Mouse (Mus musculus): ENCODE measurements around the gene Dohh. TPM values are rescaled to one million over a fixed set of nuclear protein-coding genes. Genes with fewer than 3 reads are reported as not detected.
A peak's percentile ranks its signal among the peaks of the same experiment; 100 is the strongest.

The Dohh gene
- polyA plus RNA-seq, 1 experiment: 113 TPM

GRCm38 (mm10) chr10:81365672-81366476, 18.4 kb upstream of the Dohh start, which contains the start of gene 4930404N11Rik:
TSS of gene 4930404N11Rik (minus strand) at chr10:81365816.
- H3K4me1 ChIP-seq (ENCODE audit: control insufficient read depth, insufficient read depth, insufficient read length, low read length): peaks cover 47% of the 10 kb centered on the region
- H3K36me3 ChIP-seq (ENCODE audit: control insufficient read depth, insufficient read depth, low read length): peaks cover 42% of the 10 kb centered on the region
- TF ChIP-seq POLR2A (IDR thresholded peaks at IDR 0.05; ENCODE audit: low read depth, low read length) (no peak), CTCF (IDR thresholded peaks at IDR 0.05; ENCODE audit: extremely low read depth, insufficient read length, insufficient replicate concordance, low read depth, low read length) (no peak)
- H3K27me3 ChIP-seq (ENCODE audit: control insufficient read depth, insufficient read depth, low read length): no peaks in the 10 kb centered on the region
- peak within 1 kb of the TSS; percentile 89 for H3K27ac ChIP-seq (ENCODE audit: insufficient read depth, low read depth, low read length)
- H3K4me3 ChIP-seq (ENCODE audit: low read depth, low read length): peak within 1 kb of the TSS; percentile 34
- WGBS: 40% methylated on average over 12 of the region's 12 CpGs

GRCm38 (mm10) chr10:81366477-81367206, 17.6 kb upstream of the Dohh start:
- no peak overlapping the region for H3K4me3 ChIP-seq (ENCODE audit: low read depth, low read length)
- TF ChIP-seq CTCF (IDR thresholded peaks at IDR 0.05; ENCODE audit: extremely low read depth, insufficient read length, insufficient replicate concordance, low read depth, low read length) (no peak), POLR2A (IDR thresholded peaks at IDR 0.05; ENCODE audit: low read depth, low read length) (no peak)
- H3K4me1 ChIP-seq (ENCODE audit: control insufficient read depth, insufficient read depth, insufficient read length, low read length): peaks cover 47% of the 10 kb centered on the region
- H3K36me3 ChIP-seq (ENCODE audit: control insufficient read depth, insufficient read depth, low read length): peaks cover 47% of the 10 kb centered on the region
- H3K27me3 ChIP-seq (ENCODE audit: control insufficient read depth, insufficient read depth, low read length): no peaks in the 10 kb centered on the region
- peak overlapping the region; percentile 55 for H3K27ac ChIP-seq (ENCODE audit: insufficient read depth, low read depth, low read length)
- 64% methylated on average over 6 of the region's 6 CpGs for WGBS

GRCm38 (mm10) chr10:81367207-81367495, 17.1 kb upstream of the Dohh start:
- Histone ChIP-seq H3K36me3 (ENCODE audit: control insufficient read depth, insufficient read depth, low read length) (peaks cover 47% of the 10 kb centered on the region), H3K4me3 (ENCODE audit: low read depth, low read length) (no peak overlapping the region), H3K27me3 (ENCODE audit: control insufficient read depth, insufficient read depth, low read length) (no peaks in the 10 kb centered on the region), H3K4me1 (ENCODE audit: control insufficient read depth, insufficient read depth, insufficient read length, low read length) (peaks cover 46% of the 10 kb centered on the region), H3K27ac (ENCODE audit: insufficient read depth, low read depth, low read length) (peak overlapping the region; percentile 55; the same call in 1 of the 2 replicates)
- 90% methylated on average over 6 of the region's 6 CpGs for WGBS
- no peak for TF ChIP-seq POLR2A (IDR thresholded peaks at IDR 0.05; ENCODE audit: low read depth, low read length)
- no peak for TF ChIP-seq CTCF (IDR thresholded peaks at IDR 0.05; ENCODE audit: extremely low read depth, insufficient read length, insufficient replicate concordance, low read depth, low read length)

GRCm38 (mm10) chr10:81375322-81375721, 8.9 kb upstream of the Dohh start:
- Histone ChIP-seq H3K4me1 (ENCODE audit: control insufficient read depth, insufficient read depth, insufficient read length, low read length) (peaks cover 15% of the 10 kb centered on the region; the same call in 1 of the 2 replicates), H3K36me3 (ENCODE audit: control insufficient read depth, insufficient read depth, low read length) (peaks cover 17% of the 10 kb centered on the region), H3K27me3 (ENCODE audit: control insufficient read depth, insufficient read depth, low read length) (no peaks in the 10 kb centered on the region), H3K27ac (ENCODE audit: insufficient read depth, low read depth, low read length) (no peak overlapping the region), H3K4me3 (ENCODE audit: low read depth, low read length) (no peak overlapping the region)
- 91% methylated on average over 10 of the region's 10 CpGs for WGBS
- TF ChIP-seq CTCF (IDR thresholded peaks at IDR 0.05; ENCODE audit: extremely low read depth, insufficient read length, insufficient replicate concordance, low read depth, low read length) (no peak), POLR2A (IDR thresholded peaks at IDR 0.05; ENCODE audit: low read depth, low read length) (no peak)

- peaks cover 15% of the 10 kb centered on the region; the same call in 1 of the 2 replicates for H3K4me1 ChIP-seq (ENCODE audit: control insufficient read depth, insufficient read depth, insufficient read length, low read length)
- TF ChIP-seq CTCF (IDR thresholded peaks at IDR 0.05; ENCODE audit: extremely low read depth, insufficient read length, insufficient replicate concordance, low read depth, low read length) (no peak), POLR2A (IDR thresholded peaks at IDR 0.05; ENCODE audit: low read depth, low read length) (no peak)
- H3K27ac ChIP-seq (ENCODE audit: insufficient read depth, low read depth, low read length): peak overlapping the region; percentile 2
- no peaks in the 10 kb centered on the region for H3K27me3 ChIP-seq (ENCODE audit: control insufficient read depth, insufficient read depth, low read length)
- H3K4me3 ChIP-seq (ENCODE audit: low read depth, low read length): peak overlapping the region; percentile 86
- peaks cover 7% of the 10 kb centered on the region for H3K36me3 ChIP-seq (ENCODE audit: control insufficient read depth, insufficient read depth, low read length)
- WGBS: 26% methylated on average over 6 of the region's 6 CpGs
These were observed 7.5 kb upstream of the Dohh start for GRCm38 (mm10) chr10:81376561-81377361.

GRCm38 (mm10) chr10:81377362-81377664, 6.9 kb upstream of the Dohh start:
- peak overlapping the region; percentile 86 for H3K4me3 ChIP-seq (ENCODE audit: low read depth, low read length)
- WGBS: 18% methylated on average over 2 of the region's 2 CpGs
- H3K36me3 ChIP-seq (ENCODE audit: control insufficient read depth, insufficient read depth, low read length): peaks cover 7% of the 10 kb centered on the region
- peaks cover 21% of the 10 kb centered on the region; the same call in 1 of the 2 replicates for H3K4me1 ChIP-seq (ENCODE audit: control insufficient read depth, insufficient read depth, insufficient read length, low read length)
- TF ChIP-seq POLR2A (IDR thresholded peaks at IDR 0.05; ENCODE audit: low read depth, low read length) (no peak), CTCF (IDR thresholded peaks at IDR 0.05; ENCODE audit: extremely low read depth, insufficient read length, insufficient replicate concordance, low read depth, low read length) (no peak)
- peak overlapping the region; percentile 2; the same call in 1 of the 2 replicates for H3K27ac ChIP-seq (ENCODE audit: insufficient read depth, low read depth, low read length)
- H3K27me3 ChIP-seq (ENCODE audit: control insufficient read depth, insufficient read depth, low read length): no peaks in the 10 kb centered on the region

Data from small intestine, adult 2 months (tissue).